Mouse (Mus musculus) forebrain, embryonic 14.5 days (tissue): ENCODE data around the gene Mthfsl. TPM values are rescaled to one million over a fixed set of nuclear protein-coding genes. Genes with fewer than 3 reads are reported as not detected.
"Not testable (repeated sequence)": the region's sequence is repeated elsewhere in the genome, so short reads cannot be mapped to it uniquely, and the experiment has no call there.

Experiments used
- ATAC-seq: fragments of 200-750 bp; cut with Nextera tagmentation; 2 replicates; pipeline ENCODE4 v1.8.0; 2017; ENCODE audit warnings: mild to moderate bottlenecking, moderate library complexity
- DNase-seq: peaks from one replicate; pipeline ENCODE4 v3.0.0-alpha.2; 2015; ENCODE audit warnings: low spot score
- H3K27ac ChIP-seq: fragments of 300-500 bp; sonication (generic); 2 replicates; pipeline ENCODE4 v1.5.1; 2014; ENCODE audit warnings: low read depth, mild to moderate bottlenecking, control low read depth, low read length, moderate library complexity
- H3K27me3 ChIP-seq: fragments of 300-500 bp; sonication (generic); replicated peaks from 2 replicates; pipeline ENCODE4 v1.6.1; 2014; ENCODE audit warnings: low read length, control low read depth, mixed read lengths; ENCODE audit not compliant: control insufficient read depth, insufficient read depth
- H3K36me3 ChIP-seq: fragments of 300-500 bp; sonication (generic); 2 replicates; pipeline ENCODE4 v1.6.1; 2014; ENCODE audit warnings: low read length, control low read depth; ENCODE audit not compliant: control insufficient read depth, insufficient read depth
- H3K4me1 ChIP-seq: fragments of 300-500 bp; sonication (generic); 2 replicates; pipeline ENCODE4 v1.6.1; 2014; ENCODE audit warnings: antibody characterized with exemption, low read length, control low read depth; ENCODE audit not compliant: control insufficient read depth, insufficient read depth
- H3K4me2 ChIP-seq: fragments of 300-500 bp; sonication (generic); 2 replicates; pipeline ENCODE4 v1.6.1; 2014; ENCODE audit warnings: mild to moderate bottlenecking, control low read depth, low read length
- H3K4me3 ChIP-seq: fragments of 300-500 bp; sonication (generic); 2 replicates; pipeline ENCODE4 v1.5.1; 2014; ENCODE audit warnings: low read depth, low read length, control low read depth
- H3K9ac ChIP-seq: fragments of 300-500 bp; sonication (generic); 2 replicates; pipeline ENCODE4 v1.6.1; 2014; ENCODE audit warnings: mild to moderate bottlenecking, low read length, control low read depth, moderate library complexity
- H3K9me3 ChIP-seq: fragments of 300-500 bp; sonication (generic); replicated peaks from 2 replicates; pipeline ENCODE4 v1.6.1; 2016; ENCODE audit warnings: low read length, control low read depth, mixed read lengths; ENCODE audit not compliant: control insufficient read depth
- WGBS: fragments of 180-500 bp; shearing (Covaris S2); extraction: QIAGEN DNeasy Blood & Tissue Kit; methylation state at CpG from one replicate; pipeline ENCODE4 v1.1.7; 2014; 5-methylcytosine and 5-hydroxymethylcytosine counted together
- polyA plus RNA-seq: library from polyadenylated mRNA; unstranded; fragments of >200 nt; fragmentation: Nextera tagmentation; extraction: Ambion mirVana; gene quantifications from 2 replicates; pipeline ENCODE4 v1.2.1, GENCODE M21; 2014

Mthfsl gene
- polyA plus RNA-seq, 1 experiment from 2014 or later, result 35.2 TPM

DNA sequence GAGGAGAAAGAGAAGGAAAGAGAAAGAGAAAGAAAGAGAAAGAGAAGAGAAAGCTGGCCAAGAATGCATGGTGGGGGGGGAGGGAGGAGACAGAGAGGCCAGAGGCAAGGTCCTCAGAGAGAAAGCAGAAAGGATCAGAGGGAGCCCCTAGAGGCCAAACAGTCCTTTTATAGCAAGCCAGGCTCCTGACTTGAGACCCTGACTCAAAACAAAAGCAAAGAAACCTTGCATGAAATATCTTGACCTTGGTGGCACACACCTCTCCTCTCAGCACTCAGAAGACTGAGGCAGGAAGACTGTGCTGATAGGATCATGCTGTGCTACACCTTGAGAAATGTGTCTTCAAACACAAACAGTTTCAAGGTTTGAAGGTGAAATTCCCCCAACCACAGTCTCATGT, 1.5 kb upstream of the Mthfsl start:
- not testable (repeated sequence) for DNase-seq, ATAC-seq, H3K27me3 ChIP-seq, H3K36me3 ChIP-seq, H3K4me3 ChIP-seq, H3K9ac ChIP-seq, H3K4me2 ChIP-seq, H3K9me3 ChIP-seq, H3K27ac ChIP-seq, H3K4me1 ChIP-seq

DNA sequence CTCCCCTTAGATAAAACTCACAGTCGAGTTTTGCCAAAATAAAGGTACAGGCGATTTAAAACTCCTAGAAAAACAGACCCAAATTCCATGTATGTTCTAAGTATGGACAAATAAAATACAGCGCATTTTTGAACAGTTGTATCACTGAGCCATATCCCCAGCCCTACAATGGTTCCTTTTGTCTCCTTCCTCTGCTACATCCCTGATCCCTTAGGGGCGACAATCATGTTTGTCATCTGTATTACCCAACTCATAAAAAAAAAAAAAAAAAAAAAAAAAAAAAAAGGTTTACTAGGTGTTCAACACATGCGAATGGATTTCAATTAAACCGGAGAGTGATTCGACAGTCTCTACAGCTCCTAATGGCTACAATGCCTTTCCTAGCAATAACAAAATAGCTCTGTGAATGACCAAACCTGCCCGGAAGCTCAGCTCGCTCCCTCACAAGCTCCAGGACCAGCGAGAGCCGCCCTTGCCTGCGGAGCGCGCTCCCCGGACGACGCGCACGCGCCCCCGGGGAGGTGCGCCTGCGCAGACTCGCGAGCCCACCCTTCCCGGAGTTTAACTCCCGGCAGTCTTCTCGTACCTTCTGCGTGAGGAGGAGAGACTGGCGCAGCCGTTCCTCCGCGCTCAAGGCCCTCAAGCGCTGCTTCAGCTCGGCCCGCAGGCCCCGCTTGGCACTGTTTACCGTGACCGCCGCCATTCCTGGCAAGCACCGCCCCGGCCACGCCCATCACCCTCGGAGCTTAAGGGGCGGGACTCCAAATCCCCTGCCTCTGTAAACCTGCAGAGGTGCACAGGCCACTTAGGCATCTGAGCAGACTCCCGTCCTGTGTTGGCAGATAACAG, 799 bp downstream of the Mthfsl start:
- WGBS, result 3% methylated on average over 17 of the region's 46 CpGs
- peak overlapping the region; percentile 43 for H3K4me2 ChIP-seq
- not testable (repeated sequence) for H3K4me1 ChIP-seq, H3K36me3 ChIP-seq, H3K9me3 ChIP-seq, H3K27me3 ChIP-seq
- ATAC-seq, result peak; percentile 94
- H3K9ac ChIP-seq, result peak overlapping the region; percentile 37; the same call in 1 of the 2 replicates
- DNase-seq, result peak; percentile 46
- peak overlapping the region; percentile 52; the same call in 1 of the 2 replicates for H3K27ac ChIP-seq
- peak overlapping the region; percentile 27 for H3K4me3 ChIP-seq

DNA sequence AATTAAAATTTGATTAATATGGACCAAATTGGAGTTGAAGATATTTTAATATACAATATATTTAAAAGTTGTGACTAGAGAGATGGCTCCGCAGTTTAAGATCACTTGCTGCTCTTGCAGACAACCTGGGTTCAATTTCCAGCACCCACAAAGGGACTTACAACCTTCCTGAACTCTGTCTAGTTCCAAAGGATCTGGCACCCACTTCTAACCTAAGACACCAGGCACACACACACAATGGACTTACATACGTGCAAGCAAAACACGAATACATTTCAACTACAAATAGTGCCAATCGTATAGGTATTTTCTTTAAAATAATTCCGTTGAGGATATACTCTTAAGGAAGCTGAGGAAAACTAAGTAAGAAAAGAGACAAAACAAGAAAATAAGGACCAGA, 1.5 kb downstream of the Mthfsl start:
- not testable (repeated sequence) for ATAC-seq, H3K27ac ChIP-seq, H3K9ac ChIP-seq, H3K27me3 ChIP-seq, DNase-seq, H3K4me1 ChIP-seq, H3K36me3 ChIP-seq, H3K9me3 ChIP-seq
- WGBS, result 73% methylated on average over 5 of the region's 5 CpGs
- peak overlapping the region; percentile 27; the same call in 1 of the 2 replicates for H3K4me3 ChIP-seq
- H3K4me2 ChIP-seq, result peak overlapping the region; percentile 43

DNA sequence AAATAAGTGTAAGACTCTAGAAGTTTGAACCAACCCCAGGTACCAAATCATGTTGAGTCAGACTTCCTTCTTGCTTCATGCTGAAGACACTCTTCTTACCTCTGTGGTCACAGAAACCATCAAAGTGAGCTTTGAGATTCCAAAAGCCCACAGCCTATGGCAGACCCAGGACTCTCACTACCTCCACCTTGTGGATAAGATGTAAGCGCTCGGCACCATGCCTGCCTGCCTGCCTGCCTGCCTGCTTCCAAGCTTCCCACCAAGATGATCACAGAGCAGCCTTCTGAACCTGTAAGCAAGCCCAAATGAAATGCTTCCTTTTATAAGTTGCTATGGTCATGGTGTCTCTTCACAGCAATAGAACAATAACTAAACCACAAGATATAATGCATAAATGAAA, 2.0 kb downstream of the Mthfsl start:
- not testable (repeated sequence) for H3K27me3 ChIP-seq, H3K27ac ChIP-seq, H3K4me2 ChIP-seq, H3K9ac ChIP-seq, H3K4me1 ChIP-seq, H3K9me3 ChIP-seq, H3K4me3 ChIP-seq, DNase-seq, H3K36me3 ChIP-seq
- WGBS, result 21% methylated on average over 2 of the region's 2 CpGs
- ATAC-seq, result peak; percentile 12; the same call in 1 of the 2 replicates

DNA sequence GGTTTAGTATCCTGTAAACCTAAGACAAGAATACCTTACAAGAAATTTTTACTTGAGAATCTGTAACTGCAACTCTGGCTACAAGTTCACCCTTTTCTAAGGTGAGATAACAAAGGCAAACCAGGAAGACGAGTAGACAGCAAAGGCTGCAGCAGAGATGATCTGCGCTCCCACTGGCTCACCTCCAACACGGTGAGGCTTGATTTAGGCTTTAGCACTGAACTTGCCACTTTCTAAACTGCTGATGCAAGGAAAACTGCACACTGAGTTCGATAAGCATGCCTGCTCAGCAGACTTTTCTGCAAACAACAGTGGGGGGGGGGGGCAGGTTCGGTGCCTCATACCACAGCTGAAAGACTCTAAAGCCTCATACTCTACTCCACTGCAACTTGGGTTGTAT, 5.6 kb downstream of the Mthfsl start:
- H3K27ac ChIP-seq, H3K4me2 ChIP-seq, H3K27me3 ChIP-seq, ATAC-seq, H3K9ac ChIP-seq, H3K9me3 ChIP-seq, H3K4me3 ChIP-seq, DNase-seq, H3K4me1 ChIP-seq, H3K36me3 ChIP-seq: not testable (repeated sequence)
- 88% methylated on average over 5 of the region's 5 CpGs for WGBS

DNA sequence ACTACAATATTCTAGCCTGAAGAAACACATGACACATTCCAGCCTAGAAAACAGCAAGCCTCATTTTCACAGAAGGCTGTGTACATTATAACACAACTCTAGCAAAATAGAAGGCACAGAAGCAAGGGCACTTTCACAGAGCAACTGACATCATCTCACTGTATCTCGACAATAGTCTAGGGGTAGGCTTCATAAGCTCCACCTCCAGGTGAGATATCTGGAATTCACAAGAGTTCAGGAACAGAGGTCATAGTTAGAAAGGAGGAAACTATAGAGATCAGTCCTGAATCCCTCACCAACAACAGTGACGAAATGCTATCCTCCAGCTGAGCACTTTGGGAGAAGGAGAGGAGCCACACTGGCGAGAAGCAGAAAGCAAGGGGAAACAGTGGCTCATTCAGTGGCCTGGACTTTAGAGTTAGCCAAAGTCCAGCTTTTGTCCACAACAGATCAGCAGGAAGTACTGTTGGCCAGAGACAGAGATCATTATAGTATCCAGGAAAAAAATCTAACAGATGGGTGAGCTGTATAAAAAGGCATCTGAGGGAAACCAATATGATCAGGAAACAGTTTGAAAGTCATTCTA, 7.8 kb downstream of the Mthfsl start:
- H3K36me3 ChIP-seq, H3K4me1 ChIP-seq, H3K4me2 ChIP-seq, DNase-seq, H3K9me3 ChIP-seq, H3K27me3 ChIP-seq, H3K4me3 ChIP-seq, H3K9ac ChIP-seq, H3K27ac ChIP-seq, ATAC-seq: not testable (repeated sequence)
- 76% methylated on average over 3 of the region's 3 CpGs for WGBS

DNA sequence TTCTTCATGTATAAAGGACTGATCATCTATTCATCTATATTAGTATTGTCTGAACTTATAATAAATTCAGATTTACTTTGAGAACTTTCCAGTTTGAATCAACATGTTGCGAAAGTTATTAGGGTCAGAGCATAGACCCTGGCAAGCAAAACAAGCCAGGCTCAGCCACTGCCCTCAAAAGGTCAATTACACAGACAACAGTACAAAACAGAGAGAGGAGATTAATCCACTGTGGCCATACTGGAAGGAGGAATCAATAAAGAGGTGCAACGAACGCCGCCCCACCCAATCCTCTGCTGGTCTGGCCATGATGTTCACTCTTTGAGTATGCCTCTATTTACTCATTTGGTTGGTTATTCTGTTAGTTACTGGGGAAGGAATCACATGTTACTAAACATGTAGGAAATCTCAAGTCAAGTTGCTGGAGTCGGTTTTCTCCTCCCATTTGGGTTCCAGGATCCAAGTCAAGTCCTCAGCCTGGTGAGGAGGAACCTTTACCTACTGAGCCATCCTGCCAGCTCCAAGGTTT, 9.1 kb downstream of the Mthfsl start:
- H3K9ac ChIP-seq, DNase-seq, H3K4me2 ChIP-seq, ATAC-seq, H3K4me1 ChIP-seq, H3K27ac ChIP-seq, H3K9me3 ChIP-seq, H3K27me3 ChIP-seq, H3K4me3 ChIP-seq, H3K36me3 ChIP-seq: not testable (repeated sequence)
- 92% methylated on average over 4 of the region's 5 CpGs for WGBS

DNA sequence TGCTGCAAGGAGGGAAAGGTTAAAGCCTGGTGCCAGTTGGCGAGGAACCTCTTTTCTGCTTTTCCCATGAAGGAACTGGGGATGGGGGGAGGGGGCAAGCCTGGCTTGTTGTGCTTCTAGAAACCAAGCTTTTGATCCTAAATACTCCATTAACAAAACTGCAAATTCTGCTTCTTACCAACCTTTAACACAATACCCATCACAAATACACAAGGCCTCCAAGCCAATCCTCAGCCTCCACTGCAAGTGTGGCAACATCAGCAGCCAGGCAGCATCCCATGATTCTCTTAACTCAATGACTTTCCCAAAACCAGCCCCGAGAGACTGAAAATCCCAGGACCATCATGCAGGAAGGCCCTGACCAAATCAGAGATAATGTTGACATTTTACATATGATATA, 9.7 kb downstream of the Mthfsl start:
- 76% methylated on average over 2 of the region's 2 CpGs for WGBS
- not testable (repeated sequence) for H3K4me3 ChIP-seq, ATAC-seq

DNA sequence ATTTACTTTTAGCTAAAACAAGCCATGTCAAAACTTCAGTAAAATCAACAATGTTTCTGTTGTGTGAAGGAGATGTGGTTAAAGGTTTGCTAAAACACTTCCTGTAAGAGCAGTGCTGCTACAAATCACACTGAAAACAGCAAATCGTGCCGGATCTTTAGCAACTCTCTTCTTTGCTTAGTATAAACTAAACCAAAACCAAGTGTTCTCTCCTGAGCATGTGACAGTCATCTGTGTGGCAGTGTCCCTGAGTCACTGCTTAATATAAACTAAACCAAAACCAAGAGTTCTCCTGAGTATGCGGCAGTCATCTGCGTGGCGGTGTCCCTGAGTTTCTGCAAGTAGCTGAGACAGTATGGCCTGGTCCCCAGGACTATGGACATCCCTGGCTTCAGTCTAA, 10.3 kb downstream of the Mthfsl start:
- not testable (repeated sequence) for H3K27me3 ChIP-seq, H3K9ac ChIP-seq, ATAC-seq, H3K4me1 ChIP-seq, H3K4me3 ChIP-seq, H3K9me3 ChIP-seq, DNase-seq, H3K4me2 ChIP-seq, H3K36me3 ChIP-seq, H3K27ac ChIP-seq
- 95% methylated on average over 5 of the region's 5 CpGs for WGBS

More for the DNA sequence above, 9.7 kb downstream of the Mthfsl start:
- H3K4me1 ChIP-seq, H3K27ac ChIP-seq, DNase-seq, H3K9ac ChIP-seq, H3K4me2 ChIP-seq, H3K27me3 ChIP-seq, H3K9me3 ChIP-seq, H3K36me3 ChIP-seq: not testable (repeated sequence)
